Mouse (Mus musculus) liver, embryonic 14.5 days (tissue): ENCODE measurements around the gene Zg16.

Experiments
- CTCF ChIP-seq: IDR thresholded peaks from 2 replicates; pipeline ENCODE4 v1.5.1; 2016; ENCODE audit warnings: antibody characterized with exemption, low read depth, control low read depth
- EP300 ChIP-seq: IDR thresholded peaks from 2 replicates; pipeline ENCODE4 v1.6.1; 2016; ENCODE audit warnings: antibody characterized with exemption, low read depth

DNA sequence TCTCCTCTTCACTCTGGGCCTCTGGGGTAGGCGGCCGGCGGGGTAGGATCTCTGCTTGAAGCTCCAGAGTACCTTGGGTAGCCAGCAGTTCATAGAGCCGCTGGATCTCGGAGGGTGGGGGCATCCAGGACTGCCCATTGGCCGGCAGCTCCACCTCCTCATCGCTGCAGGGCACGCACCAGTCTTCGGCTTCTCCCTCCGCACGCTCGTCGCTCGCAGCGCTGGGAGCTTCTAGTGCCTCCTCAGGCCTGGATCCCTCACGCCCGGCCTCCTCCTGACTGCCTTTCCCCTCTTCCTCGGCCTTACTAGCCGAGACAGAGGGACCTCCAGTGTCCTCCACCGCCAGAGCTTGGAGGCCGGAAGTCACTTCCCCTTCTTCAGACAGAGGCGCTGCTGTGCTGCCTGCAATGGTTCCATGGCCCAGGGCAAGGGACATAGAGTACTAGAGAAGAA is 70.6 kb downstream of the Zg16 start:
- TF ChIP-seq EP300: no peak
- no peak for TF ChIP-seq CTCF
